Mouse (Mus musculus) heart, embryonic 16.5 days (tissue): ENCODE data around the gene Adcy6. TPM values are rescaled to one million over a fixed set of nuclear protein-coding genes. Genes with fewer than 3 reads are reported as not detected.
A peak's percentile ranks its signal among the peaks of the same experiment; 100 is the strongest.

Source experiments
- ATAC-seq: fragments of 200-750 bp; cut with Nextera tagmentation; replicated peaks from 2 replicates; pipeline ENCODE4 v1.8.0; 2017; ENCODE audit warnings: moderate number of reproducible peaks; ENCODE audit not compliant: insufficient read depth, low FRiP score; ENCODE audit errors: extremely low read depth
- H3K27ac ChIP-seq: fragments of 300-500 bp; sonication (generic); 2 replicates; pipeline ENCODE4 v1.5.1; 2014; ENCODE audit warnings: mild to moderate bottlenecking, low read length, control low read depth, moderate library complexity
- H3K27me3 ChIP-seq: fragments of 300-500 bp; sonication (generic); 2 replicates; pipeline ENCODE4 v1.6.1; 2014; ENCODE audit warnings: low read length, mixed read lengths; ENCODE audit not compliant: control insufficient read depth, insufficient read depth
- H3K36me3 ChIP-seq: fragments of 300-500 bp; sonication (generic); 2 replicates; pipeline ENCODE4 v1.6.1; 2014; ENCODE audit not compliant: control insufficient read depth, insufficient read depth
- H3K4me1 ChIP-seq: fragments of 300-500 bp; sonication (generic); 2 replicates; pipeline ENCODE4 v1.6.1; 2014; ENCODE audit warnings: low read length, mixed read lengths; ENCODE audit not compliant: control insufficient read depth, insufficient read depth
- H3K4me2 ChIP-seq: fragments of 300-500 bp; sonication (generic); 2 replicates; pipeline ENCODE4 v1.6.1; 2014; ENCODE audit warnings: low read depth, mild to moderate bottlenecking, control low read depth, low read length
- H3K4me3 ChIP-seq: fragments of 300-500 bp; sonication (generic); 2 replicates; pipeline ENCODE4 v1.5.1; 2014; ENCODE audit warnings: mild to moderate bottlenecking, control low read depth, low read length
- H3K9ac ChIP-seq: fragments of 300-500 bp; sonication (generic); 2 replicates; pipeline ENCODE4 v1.6.1; 2014; ENCODE audit warnings: low read length, control low read depth
- H3K9me3 ChIP-seq: fragments of 300-500 bp; sonication (generic); replicated peaks from 2 replicates; pipeline ENCODE4 v1.6.1; 2016; ENCODE audit warnings: low read length; ENCODE audit not compliant: control insufficient read depth
- WGBS: fragments of 180-500 bp; shearing (Covaris S2); extraction: QIAGEN DNeasy Blood & Tissue Kit; methylation state at CpG from one replicate; pipeline ENCODE4 v1.1.7; 2014; 5-methylcytosine and 5-hydroxymethylcytosine counted together
- polyA plus RNA-seq: library from polyadenylated mRNA; unstranded; fragments of >200 nt; fragmentation: Nextera tagmentation; extraction: Ambion mirVana; gene quantifications from 2 replicates; pipeline ENCODE4 v1.2.1, GENCODE M21; 2015

The Adcy6 gene
- polyA plus RNA-seq, 1 experiment from 2014 or later = 39.0 TPM

DNA sequence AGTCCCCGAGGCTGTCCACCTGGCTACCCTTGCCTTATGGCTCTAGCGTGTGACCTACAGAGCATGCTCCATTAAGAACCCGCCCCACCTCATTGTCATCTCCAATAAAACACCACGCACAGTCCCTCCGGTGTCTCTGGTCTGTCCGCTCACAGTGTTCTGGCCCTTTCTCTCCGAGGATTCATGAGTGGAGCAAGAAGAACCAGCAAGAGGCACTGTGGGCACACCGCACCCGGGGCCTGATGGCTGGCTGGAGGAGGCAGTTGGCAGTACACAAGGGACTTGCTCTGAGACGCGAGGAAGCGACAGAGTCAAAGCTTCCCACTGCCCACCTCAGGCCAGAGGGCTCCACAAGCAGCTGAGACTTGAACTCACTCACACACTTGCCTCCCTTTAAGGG, 34.5 kb upstream of the Adcy6 start:
- Histone ChIP-seq H3K27me3 (no peaks in the 10 kb centered on the region), H3K4me2 (no peak overlapping the region), H3K36me3 (peaks cover 42% of the 10 kb centered on the region), H3K9ac (no peak overlapping the region), H3K27ac (no peak overlapping the region), H3K4me1 (no peaks in the 10 kb centered on the region), H3K9me3 (no peaks in the 10 kb centered on the region), H3K4me3 (no peak overlapping the region)
- 83% methylated on average over 12 of the region's 12 CpGs for WGBS
- ATAC-seq = no peak

DNA sequence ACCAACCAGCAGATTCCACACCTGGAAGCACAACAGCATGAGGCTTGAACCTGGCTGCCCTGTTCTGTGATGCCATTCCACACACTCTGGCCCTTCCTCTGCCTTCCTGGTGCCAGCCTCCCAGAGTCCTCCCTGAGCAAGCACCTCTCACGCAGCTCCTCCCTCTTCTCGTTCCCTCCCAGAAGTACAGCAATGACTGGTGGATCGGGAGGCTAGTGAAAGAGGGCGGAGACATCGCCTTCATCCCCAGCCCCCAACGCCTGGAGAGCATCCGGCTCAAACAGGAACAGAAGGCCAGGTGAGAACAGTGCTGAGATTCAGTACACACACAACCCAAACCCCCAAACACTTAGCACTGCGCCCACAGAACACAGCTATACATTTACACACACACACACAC, 30.3 kb upstream of the Adcy6 start:
- Histone ChIP-seq H3K27ac (no peak overlapping the region), H3K9me3 (no peaks in the 10 kb centered on the region), H3K4me2 (no peak overlapping the region), H3K9ac (no peak overlapping the region), H3K27me3 (peaks cover 5% of the 10 kb centered on the region; the same call in 1 of the 2 replicates), H3K4me1 (peaks cover 7% of the 10 kb centered on the region), H3K4me3 (no peak overlapping the region), H3K36me3 (peaks cover 6% of the 10 kb centered on the region; the same call in 1 of the 2 replicates)
- no peak for ATAC-seq
- WGBS = 38% methylated on average over 8 of the region's 8 CpGs

DNA sequence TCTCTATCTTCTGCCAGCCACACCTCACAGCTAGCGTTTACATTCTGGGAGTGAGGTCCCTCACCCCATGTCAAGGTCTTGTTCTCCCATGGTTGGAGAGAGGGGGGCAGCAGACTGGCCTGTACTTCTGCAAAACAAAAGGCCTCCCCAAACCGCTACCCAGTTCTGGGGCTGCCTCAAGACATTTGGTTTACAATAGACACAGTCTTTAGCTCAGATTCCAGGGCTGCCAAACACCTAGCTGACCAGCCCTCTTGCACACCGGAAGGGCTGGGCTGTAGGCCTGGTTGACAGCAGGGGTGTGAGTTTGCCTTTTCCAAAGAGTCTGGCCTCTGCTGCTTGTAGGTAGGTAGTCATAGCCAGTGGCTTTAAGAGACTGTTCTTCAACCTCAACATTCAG, 27.3 kb upstream of the Adcy6 start:
- Histone ChIP-seq H3K27ac (no peak overlapping the region), H3K36me3 (no peaks in the 10 kb centered on the region), H3K9me3 (no peaks in the 10 kb centered on the region), H3K4me3 (no peak overlapping the region), H3K27me3 (peaks cover 27% of the 10 kb centered on the region), H3K9ac (no peak overlapping the region), H3K4me1 (peaks cover 27% of the 10 kb centered on the region), H3K4me2 (no peak overlapping the region)
- ATAC-seq = no peak
- WGBS = 64% methylated on average over 3 of the region's 3 CpGs

DNA sequence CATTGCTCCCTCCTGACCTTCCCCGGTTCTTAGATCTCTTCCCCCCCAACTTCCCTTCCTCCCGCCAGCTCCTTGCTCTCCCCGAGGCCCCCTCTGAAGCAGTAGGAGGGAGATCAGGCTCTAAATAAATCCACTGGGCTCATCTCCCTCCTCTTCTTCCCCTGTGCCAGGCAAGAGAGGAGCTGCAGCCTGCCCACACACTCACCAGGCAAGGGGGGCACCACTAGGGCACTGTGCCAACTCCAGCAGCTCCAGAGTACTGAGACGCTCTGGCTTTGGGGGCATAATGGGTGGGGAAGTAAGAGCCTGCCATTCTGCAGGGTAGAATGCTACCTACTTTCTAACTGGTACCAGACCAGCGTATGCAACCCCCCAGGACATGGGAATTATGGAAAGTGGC, 26.6 kb upstream of the Adcy6 start:
- no peak overlapping the region for H3K27ac ChIP-seq
- no peaks in the 10 kb centered on the region for H3K9me3 ChIP-seq
- no peaks in the 10 kb centered on the region for H3K36me3 ChIP-seq
- H3K4me3 ChIP-seq = no peak overlapping the region
- peaks cover 33% of the 10 kb centered on the region for H3K4me1 ChIP-seq
- peaks cover 31% of the 10 kb centered on the region for H3K27me3 ChIP-seq
- H3K9ac ChIP-seq = no peak overlapping the region
- WGBS = 56% methylated on average over 5 of the region's 5 CpGs
- no peak overlapping the region for H3K4me2 ChIP-seq
- ATAC-seq = no peak

DNA sequence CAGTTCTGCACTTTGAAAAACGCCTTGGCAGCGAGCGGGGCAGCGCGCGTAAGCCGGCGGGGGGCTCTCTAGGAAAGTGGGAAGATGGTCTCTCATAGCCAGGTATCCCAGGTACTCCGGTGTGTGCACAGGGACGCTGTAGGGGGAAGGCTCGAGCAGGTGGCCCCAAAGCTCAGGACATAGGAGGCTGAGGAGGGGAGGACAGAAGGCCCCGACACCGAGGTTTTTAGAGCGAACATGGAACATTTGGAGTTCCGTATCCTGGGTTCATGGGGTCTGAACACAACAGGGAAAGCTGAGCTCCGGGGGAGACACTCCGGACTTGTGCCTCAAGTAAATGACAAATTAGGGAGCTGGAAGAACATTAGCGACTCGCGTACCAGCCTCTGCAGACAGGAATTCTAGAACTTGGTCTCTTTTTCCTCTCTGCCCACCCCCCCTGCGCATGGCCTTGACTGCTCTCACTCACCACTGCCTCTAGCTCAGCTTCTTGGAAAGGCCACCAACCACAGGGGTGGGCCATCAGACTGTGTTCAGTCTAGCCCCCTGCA, 25.5 kb upstream of the Adcy6 start:
- peaks cover 37% of the 10 kb centered on the region for H3K4me1 ChIP-seq
- H3K27me3 ChIP-seq = peaks cover 41% of the 10 kb centered on the region
- peak overlapping the region; percentile 72 for H3K9ac ChIP-seq
- H3K36me3 ChIP-seq = no peaks in the 10 kb centered on the region
- H3K27ac ChIP-seq = no peak overlapping the region
- WGBS = 6% methylated on average over 21 of the region's 21 CpGs
- peak overlapping the region; percentile 76 for H3K4me3 ChIP-seq
- no peak for ATAC-seq
- H3K4me2 ChIP-seq = peak overlapping the region; percentile 99
- no peaks in the 10 kb centered on the region for H3K9me3 ChIP-seq

DNA sequence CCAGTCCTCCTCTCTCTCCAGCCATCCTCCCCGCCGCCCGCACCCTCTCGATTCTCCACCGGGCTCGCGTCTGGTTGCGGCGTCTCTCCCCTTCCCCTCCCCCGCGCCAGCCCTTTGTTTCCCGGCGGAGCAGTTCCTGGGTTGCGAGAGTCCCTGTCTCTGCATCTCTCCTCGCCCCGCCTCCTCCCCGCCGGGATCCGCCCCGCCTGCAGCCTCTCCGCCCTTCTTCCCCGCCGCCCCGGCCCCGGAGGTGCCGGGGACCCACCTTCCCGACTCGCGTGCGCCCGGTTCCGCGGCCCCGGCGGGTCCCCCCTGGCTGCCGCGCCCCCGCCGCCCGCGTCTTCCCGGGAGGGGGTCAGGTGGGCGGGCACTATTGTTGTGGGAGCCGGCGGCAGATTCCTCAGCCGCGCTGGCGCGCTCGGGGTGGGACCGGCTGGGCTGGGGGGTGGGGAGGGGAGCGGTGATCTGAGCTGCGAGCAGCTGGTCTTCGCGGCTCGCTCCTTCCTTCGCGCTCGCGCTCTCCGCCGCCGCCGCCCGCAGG, 24.7 kb upstream of the Adcy6 start:
- peaks cover 37% of the 10 kb centered on the region for H3K4me1 ChIP-seq
- no peaks in the 10 kb centered on the region for H3K9me3 ChIP-seq
- no peak overlapping the region for H3K27ac ChIP-seq
- under 1% methylated on average over 55 of the region's 65 CpGs for WGBS
- H3K4me2 ChIP-seq = peak overlapping the region; percentile 99
- H3K4me3 ChIP-seq = peak overlapping the region; percentile 76
- no peaks in the 10 kb centered on the region for H3K36me3 ChIP-seq
- H3K27me3 ChIP-seq = peaks cover 43% of the 10 kb centered on the region
- ATAC-seq = peak; percentile 61
- H3K9ac ChIP-seq = peak overlapping the region; percentile 72

DNA sequence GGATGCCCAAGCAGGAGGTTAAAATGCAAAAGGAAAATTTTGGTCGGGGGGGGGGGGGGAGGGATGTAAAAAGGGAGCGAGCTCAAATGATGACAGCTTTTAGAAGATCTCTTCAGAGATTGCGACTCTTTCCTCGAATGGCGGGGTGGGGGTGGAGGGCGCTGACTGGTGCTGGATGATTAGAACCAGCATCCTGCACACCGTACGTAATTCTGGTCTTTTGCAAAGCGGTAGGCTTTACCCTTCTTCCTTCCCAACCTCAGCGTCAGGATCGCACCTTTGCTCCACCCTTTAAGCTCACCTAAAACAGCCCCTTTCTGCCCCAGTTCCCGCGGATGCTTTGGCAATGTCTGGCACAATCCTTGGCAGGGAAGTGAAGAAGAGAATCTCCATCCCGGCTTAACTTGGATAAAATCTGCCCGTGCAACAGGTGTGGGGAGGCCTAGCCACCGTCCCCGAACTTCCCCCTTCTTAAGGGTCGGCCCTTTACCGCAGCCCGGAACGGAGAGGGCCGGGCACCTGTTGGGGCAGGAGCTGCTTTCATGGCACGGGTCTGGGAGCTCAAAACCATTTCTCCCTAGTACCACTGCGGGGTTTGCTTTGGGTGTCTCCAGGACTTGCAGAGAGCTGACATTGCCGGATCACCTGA, 24.1 kb upstream of the Adcy6 start:
- under 1% methylated on average over 25 of the region's 25 CpGs for WGBS
- Histone ChIP-seq H3K9ac (peak overlapping the region; percentile 72), H3K27me3 (peaks cover 49% of the 10 kb centered on the region), H3K4me1 (peaks cover 42% of the 10 kb centered on the region), H3K27ac (no peak overlapping the region), H3K9me3 (no peaks in the 10 kb centered on the region), H3K4me2 (peak overlapping the region; percentile 99), H3K36me3 (no peaks in the 10 kb centered on the region), H3K4me3 (peak overlapping the region; percentile 76)
- no peak for ATAC-seq

DNA sequence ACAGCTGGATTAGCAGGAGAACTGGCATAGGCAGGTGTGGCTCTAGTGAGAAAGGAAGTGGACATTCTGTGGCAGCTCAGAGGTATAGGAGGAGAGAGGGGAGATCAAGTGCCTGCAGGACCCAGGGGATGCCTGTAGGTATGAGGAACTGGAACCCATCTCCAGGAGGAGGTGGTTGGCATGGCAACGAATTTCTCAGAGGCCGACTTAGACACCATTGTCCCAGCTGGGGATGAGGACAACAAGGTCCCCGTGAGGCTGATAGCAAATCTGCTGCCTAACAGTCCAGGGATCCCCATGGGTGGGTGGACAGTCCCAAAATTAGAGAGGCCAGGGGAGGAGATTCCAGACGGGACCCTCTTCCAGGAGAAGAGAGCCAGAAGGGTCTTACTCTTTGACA, 23.0 kb upstream of the Adcy6 start:
- no peak overlapping the region for H3K9ac ChIP-seq
- 2% methylated on average over 4 of the region's 4 CpGs for WGBS
- H3K4me1 ChIP-seq = peaks cover 46% of the 10 kb centered on the region
- peak overlapping the region; percentile 99 for H3K4me2 ChIP-seq
- H3K9me3 ChIP-seq = no peaks in the 10 kb centered on the region
- no peak for ATAC-seq
- no peaks in the 10 kb centered on the region for H3K36me3 ChIP-seq
- H3K4me3 ChIP-seq = peak overlapping the region; percentile 76
- no peak overlapping the region for H3K27ac ChIP-seq
- peaks cover 52% of the 10 kb centered on the region for H3K27me3 ChIP-seq

DNA sequence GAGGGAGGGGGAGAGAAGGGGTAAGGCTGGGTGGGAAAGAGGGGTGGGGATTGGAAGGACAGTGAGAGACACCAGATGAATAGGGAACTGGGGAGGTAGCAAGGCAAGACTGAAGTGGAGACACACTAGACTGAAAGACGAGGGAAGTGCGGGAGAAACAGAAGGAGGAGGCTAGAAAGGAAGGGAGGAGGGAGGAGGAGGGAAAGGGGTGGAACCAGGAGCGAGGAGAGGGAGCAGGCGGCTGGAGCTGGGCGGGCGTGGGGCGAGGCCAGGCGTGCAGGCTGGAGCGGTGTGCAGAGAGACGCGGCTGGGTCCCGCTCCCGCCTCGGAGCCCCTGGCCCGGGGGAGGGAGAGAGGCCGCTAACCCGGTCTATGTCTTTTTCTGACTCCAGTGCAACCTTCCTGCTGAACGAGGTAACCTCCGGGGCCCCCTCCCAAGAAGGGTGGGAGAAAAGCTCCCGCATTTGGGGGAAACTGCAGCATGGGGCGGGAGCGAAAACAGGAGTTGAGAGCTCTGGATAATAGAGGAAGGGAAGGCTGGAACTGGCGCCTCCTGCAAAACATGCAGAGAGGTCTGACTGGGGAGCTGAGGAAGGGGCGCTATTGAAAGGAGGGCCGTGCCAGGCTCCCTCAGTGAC, 22.4 kb upstream of the Adcy6 start:
- Histone ChIP-seq H3K9ac (peak overlapping the region; percentile 62), H3K4me1 (peaks cover 46% of the 10 kb centered on the region), H3K36me3 (no peaks in the 10 kb centered on the region), H3K4me3 (peak overlapping the region; percentile 55), H3K9me3 (no peaks in the 10 kb centered on the region), H3K27ac (0 out of 2 replicates have a peak overlapping the region, but pooled peaks have one; percentile 10), H3K4me2 (peak overlapping the region; percentile 75), H3K27me3 (peaks cover 55% of the 10 kb centered on the region)
- peak; percentile 66 for ATAC-seq
- WGBS = 0% methylated on average over 23 of the region's 25 CpGs
